Mouse (Mus musculus) large intestine, adult 2 months (tissue): ENCODE results near the gene Cacng7. TPM values are rescaled to one million over a fixed set of nuclear protein-coding genes. Genes with fewer than 3 reads are reported as not detected.
"Not testable (repeated sequence)": the region's sequence is repeated elsewhere in the genome, so short reads cannot be mapped to it uniquely, and the experiment has no call there.

Experiments used
- DNase-seq: peaks from one replicate; pipeline ENCODE4 v3.0.0-alpha.2; 2012; ENCODE audit warnings: low read depth, low spot score
- WGBS: fragments of 180-500 bp; shearing (Covaris S2); methylation state at CpG from one replicate; pipeline ENCODE4 v1.1.7; 2018; 5-methylcytosine and 5-hydroxymethylcytosine counted together
- polyA plus RNA-seq: library from polyadenylated mRNA; depleted of rRNA; stranded (reverse); fragments of >200 nt; gene quantifications from 2 replicates; pipeline ENCODE4 v1.2.3, GENCODE M21; 2012

Cacng7 gene
- polyA plus RNA-seq, 1 experiment = 4.0 TPM

DNA sequence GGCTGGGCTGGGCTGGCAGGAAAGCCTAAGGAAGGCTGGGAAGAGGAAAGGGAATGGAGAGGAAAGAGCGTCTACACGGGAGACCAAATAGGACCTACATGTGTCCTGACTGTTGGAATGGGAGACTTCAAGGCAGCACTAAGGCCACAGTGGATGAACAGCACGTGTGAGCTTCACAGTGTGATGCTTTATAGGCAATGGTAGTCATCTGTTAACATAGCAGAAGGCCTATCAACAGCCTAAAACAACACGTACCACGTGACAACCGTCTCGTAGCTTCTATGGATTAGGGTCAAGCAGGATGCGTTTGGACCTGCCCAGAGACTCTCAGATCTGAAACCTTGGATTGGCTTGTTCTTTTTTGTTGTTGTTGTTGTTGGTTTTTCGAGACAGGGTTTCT lies 49.4 kb downstream of the Cacng7 start:
- no peak for DNase-seq
- WGBS = 73% methylated on average over 9 of the region's 9 CpGs

DNA sequence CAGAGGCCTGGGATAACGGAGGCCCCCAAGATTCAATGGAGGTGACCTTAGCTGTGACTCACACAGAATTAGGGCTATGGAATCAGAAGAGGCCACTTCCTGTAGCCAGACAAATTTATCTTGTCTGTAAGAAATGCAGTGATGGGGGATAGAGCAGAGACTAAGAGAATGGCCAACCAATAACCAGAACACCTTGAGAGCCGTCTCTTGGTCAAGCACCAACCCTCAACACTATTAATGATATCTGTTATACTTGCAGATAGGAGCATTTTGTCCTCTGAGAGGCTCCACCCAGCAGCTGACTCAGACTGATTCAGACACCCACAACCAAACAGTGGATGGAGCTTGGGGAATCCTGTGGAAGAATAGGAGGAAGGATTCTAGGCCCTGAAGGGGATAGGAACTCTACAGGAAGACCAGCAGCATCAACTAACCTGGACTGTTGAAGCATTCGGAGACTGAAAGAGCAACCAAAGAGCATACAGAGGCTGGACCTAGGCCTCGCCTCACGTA lies 52.1 kb downstream of the Cacng7 start:
- no peak for DNase-seq
- 83% methylated on average over 5 of the region's 5 CpGs for WGBS

DNA sequence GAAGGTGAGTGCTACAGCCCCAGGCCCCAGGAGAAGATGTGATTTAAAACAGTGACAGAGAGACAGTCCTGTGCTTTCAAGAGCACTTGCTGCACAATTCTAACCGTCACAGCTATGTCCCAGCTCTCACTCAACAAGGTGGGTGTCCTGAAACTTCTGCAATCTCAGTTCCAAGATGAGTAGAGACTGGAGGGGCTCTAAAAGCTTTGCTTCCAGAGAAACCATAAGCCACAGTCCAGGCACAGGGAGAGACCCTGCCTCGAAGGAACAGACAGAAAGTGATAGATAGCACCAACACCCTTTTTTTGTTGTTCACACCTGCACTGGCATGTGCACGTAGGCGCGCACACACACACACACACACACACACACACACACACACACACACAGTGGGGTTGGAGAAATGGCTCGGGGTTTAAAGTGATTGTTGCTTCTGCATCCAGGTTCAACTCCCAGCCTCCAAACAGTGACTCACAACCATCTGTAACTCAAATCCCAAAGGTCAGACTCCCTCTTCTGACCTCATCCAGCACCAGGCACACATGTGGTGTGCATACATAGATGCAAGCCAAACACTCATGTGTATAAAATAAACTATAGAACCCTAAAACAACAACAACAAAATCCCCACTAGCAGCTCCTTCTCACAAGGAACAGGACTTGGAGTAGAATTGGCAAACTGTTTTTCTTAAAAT lies 53.4 kb downstream of the Cacng7 start:
- DNase-seq = no peak
- 73% methylated on average over 6 of the region's 6 CpGs for WGBS

DNA sequence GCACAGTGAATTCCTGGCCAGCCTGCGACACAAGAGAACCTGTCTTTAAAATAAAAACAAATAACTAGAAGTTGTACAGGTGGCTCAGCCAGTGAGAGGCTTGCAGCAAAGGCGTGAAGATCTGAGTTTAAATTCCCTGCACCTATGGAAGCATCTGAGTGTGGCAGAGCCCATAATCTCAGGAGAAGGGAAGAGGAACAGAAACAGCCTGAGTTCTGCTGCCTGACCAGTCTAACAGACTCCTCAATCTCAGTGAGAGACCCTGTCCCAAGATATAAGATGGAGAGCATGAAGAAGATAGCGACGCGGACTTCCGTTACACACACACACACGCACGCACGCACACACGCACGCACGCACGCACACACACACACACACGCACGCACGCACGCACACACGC lies 55.0 kb downstream of the Cacng7 start:
- WGBS = 89% methylated on average over 18 of the region's 18 CpGs

DNA sequence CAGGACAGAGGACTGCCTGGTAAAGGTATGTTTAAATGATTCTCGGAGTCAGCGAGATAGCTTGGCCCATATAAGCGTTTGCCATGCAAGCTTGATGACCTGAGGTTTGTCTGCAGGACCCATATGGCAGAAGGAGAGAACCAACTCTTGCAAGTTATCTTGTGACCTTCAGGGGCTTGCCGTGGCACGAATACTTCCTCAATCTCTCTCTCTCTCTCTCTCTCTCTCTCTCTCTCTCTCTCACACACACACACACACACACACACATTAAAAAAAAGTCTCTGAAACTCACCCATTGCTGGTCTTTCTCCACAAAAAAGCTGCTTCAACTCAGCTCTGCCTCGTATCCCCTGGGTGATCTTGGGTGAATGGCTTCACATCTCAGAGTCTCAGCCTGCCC lies 56.1 kb downstream of the Cacng7 start:
- DNase-seq = no peak
- WGBS = 49% methylated on average over 6 of the region's 6 CpGs

More for the DNA sequence above, 55.0 kb downstream of the Cacng7 start:
- DNase-seq = no peak

DNA sequence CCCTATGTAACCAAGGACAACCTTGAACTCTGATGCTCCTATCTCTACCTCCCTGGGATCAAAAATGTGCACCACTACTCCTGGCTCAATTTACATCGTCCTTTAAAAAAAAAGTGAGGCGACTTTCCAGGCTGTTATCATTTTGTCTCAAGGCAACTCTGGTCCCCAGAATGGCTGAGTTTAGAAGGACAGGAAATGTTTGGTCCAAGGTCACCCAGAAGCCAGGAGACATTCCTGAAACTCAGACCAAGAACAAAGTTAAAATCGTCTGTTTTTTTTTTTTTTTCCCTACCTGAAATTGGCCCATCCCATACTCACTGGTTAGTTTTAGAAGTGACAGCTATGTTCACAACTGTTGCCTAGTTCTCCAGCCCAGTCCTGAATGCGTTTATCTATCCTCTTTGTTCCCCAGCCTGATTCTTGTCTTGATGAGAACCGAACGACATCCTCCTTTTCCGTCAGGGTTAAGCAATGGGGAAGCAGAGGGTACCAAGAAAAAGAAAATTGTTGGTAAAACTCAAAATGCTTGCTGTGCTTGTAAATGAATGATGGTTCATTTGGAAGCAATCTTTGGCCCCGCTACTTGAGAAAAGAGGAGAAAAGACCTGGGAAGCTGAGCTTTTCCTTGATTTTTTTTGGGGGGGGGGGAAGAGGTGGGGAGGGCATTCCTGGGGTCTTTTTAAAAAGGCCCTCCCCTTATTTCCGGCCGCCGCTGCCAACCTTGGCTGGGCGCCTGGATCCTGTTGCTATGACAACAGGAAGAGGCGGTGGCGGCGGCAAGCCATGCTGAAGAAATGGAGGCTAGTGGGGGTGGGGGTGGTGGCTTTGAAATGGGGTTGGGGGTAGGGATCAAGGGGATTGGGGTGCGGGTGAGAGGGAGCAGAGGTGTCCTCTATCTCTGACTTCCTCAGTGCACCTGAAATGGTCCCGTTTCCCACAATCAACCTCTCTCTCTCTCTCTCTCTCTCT lies 57.0 kb downstream of the Cacng7 start:
- WGBS = 4% methylated on average over 17 of the region's 17 CpGs

DNA sequence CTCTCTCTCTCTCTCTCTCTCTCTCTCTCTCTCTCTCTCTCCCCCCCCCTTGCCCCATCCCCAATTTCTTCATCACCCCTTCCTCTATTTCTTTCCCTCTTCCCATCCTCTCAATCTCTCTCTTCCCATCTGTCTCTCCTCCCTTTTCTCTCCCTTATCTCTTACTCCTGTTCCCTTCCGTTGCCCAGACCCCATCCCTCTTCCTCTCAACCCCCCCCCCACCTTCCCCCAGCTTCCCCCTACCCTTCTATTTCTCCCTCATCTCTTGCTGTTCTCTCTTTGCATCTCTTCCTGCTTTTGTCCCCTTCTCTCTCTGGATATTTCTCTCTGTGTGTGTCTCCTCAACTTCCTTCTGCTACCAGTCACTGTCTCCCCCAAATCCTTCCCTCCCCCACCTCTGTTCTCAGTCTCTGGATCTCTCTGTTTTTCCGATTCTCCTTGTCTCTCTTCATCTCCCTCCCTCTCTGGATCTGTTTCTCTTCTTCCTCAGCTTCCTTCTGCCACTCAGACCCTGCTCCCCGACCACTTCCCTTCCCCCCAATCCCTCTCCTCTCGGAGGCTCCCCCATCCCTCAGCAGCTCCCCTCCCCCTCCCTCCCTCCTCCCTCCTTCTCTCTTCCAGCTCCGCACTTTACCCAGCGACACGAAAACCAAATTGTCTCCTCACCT lies 57.8 kb downstream of the Cacng7 start, which contains the start of gene Cacng8:
TSS of gene Cacng8 (plus strand) at position 271 of the 668 bp plus-strand sequence.
- WGBS = 2% methylated on average over 7 of the region's 7 CpGs
- no peak for DNase-seq

More for the DNA sequence above, 57.0 kb downstream of the Cacng7 start:
- DNase-seq = no peak

DNA sequence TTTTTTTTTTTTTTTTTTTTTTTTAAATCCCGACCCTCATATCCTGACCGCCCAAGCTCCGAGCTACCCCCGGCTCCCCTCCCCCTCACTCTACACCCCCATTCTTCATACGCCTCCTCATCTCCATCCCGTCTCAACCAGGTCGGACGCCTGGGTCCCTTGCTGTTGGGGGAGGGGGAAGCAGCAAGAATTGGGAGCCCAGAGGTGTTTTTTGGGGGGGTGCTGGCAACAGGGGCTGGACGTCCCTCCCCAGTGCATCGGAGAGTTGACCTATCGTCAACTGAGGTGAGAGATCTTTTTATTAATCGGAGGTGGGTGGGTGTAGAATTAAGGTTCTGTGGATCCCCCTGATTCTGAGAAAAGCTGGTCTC lies 58.3 kb downstream of the Cacng7 start:
- WGBS = 13% methylated on average over 12 of the region's 12 CpGs
- DNase-seq = no peak

DNA sequence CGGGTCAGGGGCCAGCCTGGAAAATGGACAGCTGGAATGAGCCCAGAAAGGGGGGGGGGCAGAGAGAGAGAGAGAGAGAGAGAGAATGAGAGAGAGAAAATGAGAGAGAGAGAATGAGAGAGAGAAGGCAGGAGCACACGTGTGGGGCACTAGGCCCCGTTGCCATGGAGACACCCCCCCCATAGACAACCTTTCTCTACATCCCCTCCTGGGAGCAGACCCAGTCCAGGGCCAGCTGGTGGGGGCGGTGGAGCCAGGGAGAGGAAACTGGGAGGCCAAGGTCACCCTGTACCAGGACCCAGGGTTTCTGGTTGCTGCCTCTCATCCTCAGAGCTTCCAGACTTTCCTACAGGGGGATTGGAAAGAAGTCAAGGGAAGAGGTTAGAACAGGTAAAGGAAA lies 59.1 kb downstream of the Cacng7 start:
- no peak for DNase-seq
- 36% methylated on average over 4 of the region's 4 CpGs for WGBS

DNA sequence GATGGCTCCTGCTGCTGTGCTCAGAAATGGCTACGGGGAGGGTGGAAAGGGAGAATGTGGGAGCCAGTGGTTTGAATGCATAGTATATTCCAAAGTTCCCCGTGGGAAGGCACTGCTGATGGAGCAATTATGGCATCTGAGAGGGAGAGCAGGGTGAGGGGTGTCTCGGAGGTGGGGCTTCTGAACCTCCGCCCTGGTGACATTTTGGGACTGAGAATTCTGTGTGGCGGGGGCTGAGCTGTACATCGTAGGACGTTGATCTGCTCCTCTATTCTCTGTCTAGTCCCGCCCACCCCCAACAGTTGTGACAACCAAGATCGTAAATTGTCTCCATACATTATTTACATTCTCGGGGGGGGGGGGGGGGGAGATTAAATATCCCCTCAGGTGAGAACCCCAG lies 64.6 kb downstream of the Cacng7 start:
- DNase-seq = no peak
- 45% methylated on average over 10 of the region's 10 CpGs for WGBS

DNA sequence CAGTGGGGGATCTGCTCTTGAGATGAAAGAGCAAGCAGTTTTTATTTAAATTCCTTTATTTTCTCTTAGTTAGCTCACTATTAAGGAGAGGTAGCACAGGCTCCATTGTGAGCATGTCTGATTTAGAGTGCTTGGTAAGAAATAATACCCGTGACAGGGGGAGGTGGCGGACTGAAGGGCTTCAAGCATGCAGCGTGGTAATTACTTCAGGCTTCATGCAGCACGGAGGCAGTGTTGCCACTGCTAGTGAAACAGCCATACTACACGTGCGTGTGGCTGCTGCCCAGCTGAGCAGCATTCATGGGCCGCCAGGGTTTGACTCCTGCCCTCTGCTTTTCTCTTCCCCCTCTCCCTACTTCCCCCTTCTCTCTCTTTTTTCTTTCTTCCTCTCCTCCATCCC lies 65.0 kb downstream of the Cacng7 start:
- no peak for DNase-seq
- 46% methylated on average over 7 of the region's 7 CpGs for WGBS

DNA sequence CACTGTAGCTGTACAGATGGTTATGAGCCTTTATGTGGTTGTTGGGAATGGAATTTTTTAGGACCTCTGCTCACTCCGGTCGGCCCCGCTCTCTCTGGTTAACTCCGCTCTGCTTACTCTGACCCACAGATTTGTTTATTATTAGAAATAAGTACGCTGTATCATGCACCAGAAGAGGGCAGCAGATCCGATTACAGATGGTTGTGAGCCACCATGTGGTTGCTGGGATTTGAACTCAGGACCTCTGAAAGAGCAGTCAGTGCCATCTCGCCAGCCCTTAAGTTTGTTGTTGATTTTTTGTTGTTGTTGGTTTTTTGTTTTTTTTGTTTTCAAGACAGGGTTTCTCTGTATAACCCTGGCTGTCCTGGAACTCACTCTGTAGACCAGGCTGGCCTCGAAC lies 65.6 kb downstream of the Cacng7 start:
- whole genome bisulfite sequencing = 90% methylated on average over 8 of the region's 8 CpGs

DNA sequence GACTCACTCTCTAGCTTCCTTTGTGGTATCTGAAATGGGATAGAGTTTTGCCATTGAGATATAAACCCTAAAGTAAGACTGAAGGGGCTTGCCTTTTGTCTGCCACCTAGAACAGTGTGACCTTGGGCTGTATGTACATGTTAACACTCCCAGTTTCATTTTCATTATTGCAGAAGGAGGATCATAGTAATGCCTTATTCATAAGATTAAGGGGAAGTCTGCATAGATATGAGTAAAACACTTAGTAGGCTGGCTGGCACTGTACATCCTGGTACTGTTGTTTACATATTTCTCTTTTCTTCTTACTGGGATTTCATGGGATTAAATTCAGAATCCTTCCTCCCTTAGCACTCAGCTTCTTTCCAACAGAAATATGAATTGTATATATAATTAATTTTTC lies 67.2 kb downstream of the Cacng7 start:
- DNase-seq = no peak

More for the DNA sequence above, 65.6 kb downstream of the Cacng7 start:
- not testable (repeated sequence) for DNase-seq

DNA sequence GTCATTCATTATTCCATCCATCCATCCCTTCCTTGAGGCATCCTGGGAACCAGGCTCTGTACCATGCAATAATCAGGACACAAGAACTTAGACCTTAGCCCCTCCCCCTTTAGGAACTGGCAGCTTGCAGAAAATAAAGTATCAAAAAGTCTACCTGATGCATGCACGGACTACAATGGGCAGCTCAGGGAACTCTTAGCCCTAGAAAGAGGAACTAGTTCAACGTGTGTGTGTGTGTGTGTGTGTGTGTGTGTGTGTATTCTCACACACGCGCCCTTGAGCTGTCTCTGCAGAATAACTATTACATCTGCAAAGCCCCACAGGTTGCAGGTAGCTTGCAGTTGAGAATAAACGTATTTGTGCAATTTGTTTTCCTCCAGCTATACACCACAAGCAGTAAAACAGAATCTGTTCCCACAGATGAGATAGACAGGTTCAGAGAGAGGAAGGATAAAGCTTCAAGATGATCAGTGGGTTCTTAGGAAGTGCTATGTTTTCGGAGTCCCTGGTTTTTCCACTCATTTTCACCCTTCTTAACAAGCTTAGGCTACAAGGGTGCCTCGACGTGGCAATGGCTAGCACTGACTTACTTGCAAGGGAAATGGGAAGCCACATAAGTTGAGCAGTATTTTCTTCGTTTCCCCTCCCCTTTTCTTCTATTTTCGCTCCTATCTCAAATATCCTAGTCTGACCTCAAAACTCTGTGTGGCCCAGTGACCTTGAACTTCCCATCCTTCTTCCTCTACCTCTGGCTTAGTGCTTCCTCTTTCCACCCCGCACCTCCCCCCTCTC lies 77.2 kb downstream of the Cacng7 start:
- no peak for DNase-seq
- 50% methylated on average over 11 of the region's 11 CpGs for WGBS

DNA sequence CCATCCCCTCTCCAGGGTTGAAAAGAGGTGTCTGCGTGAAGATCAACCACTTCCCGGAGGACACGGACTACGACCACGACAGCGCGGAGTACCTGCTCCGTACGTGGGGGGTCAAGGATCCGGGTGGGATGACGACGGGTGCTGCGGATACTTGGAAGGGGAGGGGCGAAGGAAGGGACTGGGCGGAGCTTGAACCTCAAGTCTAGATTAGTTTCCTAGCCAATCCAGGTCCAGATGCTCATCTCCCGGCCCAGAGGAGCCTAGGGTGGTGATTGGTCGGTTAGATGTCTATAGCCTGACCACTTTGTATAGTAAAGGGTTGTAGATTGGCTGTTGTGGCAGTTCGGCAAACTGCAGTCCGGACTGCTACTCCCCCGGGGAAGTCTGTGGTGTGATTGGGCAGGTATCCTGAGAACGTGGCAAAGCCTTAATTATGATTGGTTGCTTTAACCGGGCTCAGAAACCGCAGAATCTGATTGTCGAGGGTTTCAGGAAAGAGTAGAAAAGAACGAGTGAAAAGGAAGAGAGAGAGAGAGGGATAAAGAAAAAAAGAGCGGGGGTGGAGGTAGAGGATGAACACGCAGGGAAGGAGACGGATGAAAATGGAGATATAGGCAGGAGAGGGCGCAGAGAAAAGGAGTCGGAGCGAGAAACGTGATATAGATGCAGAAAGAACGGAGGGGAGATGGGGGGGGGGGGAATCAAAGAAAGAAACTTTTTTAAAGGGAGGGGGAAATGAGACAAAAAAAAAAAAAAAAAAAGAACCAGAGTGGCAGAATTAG lies 78.6 kb downstream of the Cacng7 start:
- DNase-seq = no peak

DNA sequence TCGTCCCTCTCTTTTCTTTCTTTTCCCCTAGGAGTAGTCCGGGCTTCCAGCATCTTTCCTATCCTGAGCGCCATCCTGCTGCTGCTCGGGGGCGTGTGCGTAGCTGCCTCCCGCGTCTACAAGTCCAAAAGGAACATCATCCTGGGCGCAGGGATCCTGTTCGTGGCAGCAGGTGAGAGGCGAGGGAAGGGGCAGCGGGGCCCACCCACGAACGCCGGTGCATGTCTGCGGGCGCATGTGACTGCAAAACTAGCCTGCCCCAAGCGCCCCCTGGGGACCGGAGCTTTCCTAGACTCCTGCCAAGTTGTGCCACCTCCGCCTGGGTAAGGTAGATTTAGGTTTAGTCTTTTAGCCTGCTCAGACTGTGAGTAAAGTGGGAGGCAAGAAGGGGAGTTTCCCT lies 79.3 kb downstream of the Cacng7 start:
- no peak for DNase-seq
- 4% methylated on average over 20 of the region's 20 CpGs for WGBS

More for the DNA sequence above, 78.6 kb downstream of the Cacng7 start:
- WGBS = 3% methylated on average over 33 of the region's 33 CpGs

DNA sequence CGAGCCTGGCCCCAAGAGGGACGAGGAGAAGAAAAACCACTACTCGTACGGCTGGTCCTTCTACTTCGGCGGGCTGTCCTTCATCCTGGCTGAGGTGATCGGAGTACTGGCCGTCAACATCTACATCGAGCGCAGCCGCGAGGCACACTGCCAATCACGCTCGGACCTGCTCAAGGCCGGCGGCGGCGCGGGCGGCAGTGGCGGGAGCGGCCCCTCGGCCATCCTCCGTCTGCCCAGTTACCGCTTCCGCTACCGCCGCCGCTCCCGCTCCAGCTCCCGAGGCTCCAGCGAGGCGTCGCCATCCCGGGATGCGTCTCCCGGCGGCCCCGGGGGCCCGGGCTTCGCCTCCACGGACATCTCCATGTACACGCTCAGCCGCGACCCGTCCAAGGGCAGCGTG lies 82.1 kb downstream of the Cacng7 start:
- under 1% methylated on average over 47 of the region's 47 CpGs for WGBS
- no peak for DNase-seq

DNA sequence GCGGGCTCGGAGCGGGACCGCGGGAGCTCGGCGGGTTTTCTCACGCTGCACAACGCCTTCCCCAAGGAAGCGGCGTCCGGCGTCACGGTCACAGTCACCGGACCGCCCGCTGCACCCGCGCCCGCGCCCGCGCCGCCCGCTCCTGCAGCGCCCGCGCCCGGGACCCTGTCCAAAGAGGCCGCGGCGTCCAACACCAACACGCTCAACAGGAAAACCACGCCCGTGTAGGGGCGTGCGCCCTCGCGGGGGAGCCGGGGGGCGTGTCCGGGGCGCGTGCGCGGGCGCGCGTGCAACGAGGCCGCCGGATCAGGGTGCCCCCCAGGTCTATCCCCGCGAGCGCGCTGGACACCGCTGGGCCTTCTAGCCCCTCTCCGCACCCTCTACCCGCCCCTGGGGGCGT lies 82.6 kb downstream of the Cacng7 start:
- no peak for DNase-seq
- WGBS = 1% methylated on average over 59 of the region's 60 CpGs
